Mouse (Mus musculus): ENCODE measurements around the gene Tcf20. TPM values are rescaled to one million over a fixed set of nuclear protein-coding genes. Genes with fewer than 3 reads are reported as not detected.

The Tcf20 gene
- total RNA-seq, 2 experiments from 2014 or later: 60.7 to 67.9 TPM

GRCm38 (mm10) chr15:82763631-82764420 lies 223.8 kb downstream of the Tcf20 start, which contains the start of gene Cyp2d40:
Gene Cyp2d40 (minus strand): TSS chr15:82764183.
- intact Hi-C loops (cut with DNase I): no loop called here
- DNase-seq: no peak

Small RNA genes within 50 kb of the gene (microRNA-seq; reads per million reads assigned to microRNA genes)
- 0 reads per million in 2 experiments for gene Gm27618
- 1.2 to 4.5 reads per million in 2 experiments for gene Mir3080

Other genes with a start within 250 kb of the Tcf20 start
- gene Cyp2d40, start 223.7 kb downstream of the Tcf20 start, total RNA-seq (2021): not detected
- gene Cyp2d26, start 193.6 kb downstream of the Tcf20 start, total RNA-seq (2021): not detected
- 1 to 10 TPM; 1.6 to 2.2 TPM for gene Nfam1, start 45.4 kb upstream of the Tcf20 start, total RNA-seq (2021)
- 10 to 100 TPM; 54.6 to 59.1 TPM for gene Serhl, start 101.6 kb upstream of the Tcf20 start, total RNA-seq (2021)
- 10 to 100 TPM; 37.3 to 46.2 TPM for gene Rrp7a, start 134.9 kb upstream of the Tcf20 start, total RNA-seq (2021)
- gene Poldip3, start 161.5 kb upstream of the Tcf20 start, total RNA-seq (2021): 10 to 100 TPM; 45.7 to 47.3 TPM
- 100 to 1,000 TPM; 133 to 136 TPM for gene Cyb5r3, start 184.7 kb upstream of the Tcf20 start, total RNA-seq (2021)